ENCODE assay signal across 8 mouse cellular contexts in genomic region chr15:38374786-38375185, GRCm38 (mm10).
A peak's percentile ranks its signal among the peaks of the same experiment; 100 is the strongest.
DNase-seq lines count a peak whose midpoint lies in the region; ATAC-seq lines count a peak whose summit lies in the region.

No protein-coding gene starts in this region.

- peak; percentile 77 for DNase-seq in 3134 (ENCODE audit: extremely low read depth, insufficient read length, low spot score)
- DNase-seq in ZHBTc4 (ENCODE audit: low read depth, low spot score): peak; percentile 41
- peak; percentile 58 to 65 for DNase-seq in cerebellum, postnatal 36 days
- DNase-seq in intestine, embryonic 14.5 days (ENCODE audit: low spot score): no peak
- peak; percentile 84 to 87 for DNase-seq in urinary bladder, postnatal 4 days (ENCODE audit: low spot score in 2 of 2)
- DNase-seq in thymus, postnatal 0 days (ENCODE audit: low spot score): no peak

- no peaks in the 10 kb centered on the region for H3K36me3 ChIP-seq in intestine, embryonic 14.5 days (ENCODE audit: control insufficient read depth, insufficient read depth, low read length)
- no peaks in the 10 kb centered on the region for H3K36me3 ChIP-seq in lung, embryonic 16.5 days (ENCODE audit: control insufficient read depth, insufficient read depth, low read length)
- H3K36me3 ChIP-seq in forebrain, embryonic 15.5 days: no peaks in the 10 kb centered on the region

- ATAC-seq in intestine, embryonic 14.5 days (replicated peaks; ENCODE audit: low FRiP score, low TSS enrichment, low read depth): no peak
- ATAC-seq in lung, embryonic 16.5 days (ENCODE audit: low read depth): peak; percentile 70
- no peak for ATAC-seq in forebrain, embryonic 15.5 days (replicated peaks)

- H3K4me3 ChIP-seq in intestine, embryonic 14.5 days (ENCODE audit: low read depth, low read length): no peak overlapping the region
- H3K4me3 ChIP-seq in lung, embryonic 16.5 days (ENCODE audit: low read length): no peak overlapping the region
- H3K4me3 ChIP-seq in forebrain, embryonic 15.5 days: no peak overlapping the region

- no peak overlapping the region for H3K9ac ChIP-seq in intestine, embryonic 14.5 days (ENCODE audit: low read length)
- H3K9ac ChIP-seq in lung, embryonic 16.5 days (ENCODE audit: low read length): no peak overlapping the region
- H3K9ac ChIP-seq in forebrain, embryonic 15.5 days (replicated peaks): no peak overlapping the region

- WGBS in intestine, embryonic 14.5 days: 85% methylated on average over 6 of the region's 6 CpGs
- WGBS in lung, embryonic 16.5 days: 51% methylated on average over 6 of the region's 6 CpGs
- WGBS in forebrain, embryonic 15.5 days: 81% methylated on average over 6 of the region's 6 CpGs

- H3K27me3 ChIP-seq in intestine, embryonic 14.5 days (replicated peaks; ENCODE audit: control insufficient read depth, insufficient read depth, low read length): no peaks in the 10 kb centered on the region
- H3K27me3 ChIP-seq in lung, embryonic 16.5 days (ENCODE audit: control insufficient read depth, insufficient read depth, low read depth, low read length): no peaks in the 10 kb centered on the region
- H3K27me3 ChIP-seq in forebrain, embryonic 15.5 days: no peaks in the 10 kb centered on the region

- H3K9me3 ChIP-seq in intestine, embryonic 14.5 days (ENCODE audit: control insufficient read depth, low read length): no peaks in the 10 kb centered on the region
- no peaks in the 10 kb centered on the region for H3K9me3 ChIP-seq in lung, embryonic 16.5 days (ENCODE audit: control insufficient read depth, low read length)
- no peaks in the 10 kb centered on the region for H3K9me3 ChIP-seq in forebrain, embryonic 15.5 days

- 0 out of 2 replicates have a peak overlapping the region, but pooled peaks have one; percentile 22 for H3K27ac ChIP-seq in intestine, embryonic 14.5 days (ENCODE audit: low read depth)
- peak overlapping the region; percentile 75 for H3K27ac ChIP-seq in lung, embryonic 16.5 days (ENCODE audit: low read length)
- H3K27ac ChIP-seq in forebrain, embryonic 15.5 days (replicated peaks): no peak overlapping the region

- H3K4me2 ChIP-seq in intestine, embryonic 14.5 days (ENCODE audit: low read length): no peak overlapping the region
- no peak overlapping the region for H3K4me2 ChIP-seq in lung, embryonic 16.5 days (ENCODE audit: low read depth, low read length)
- H3K4me2 ChIP-seq in forebrain, embryonic 15.5 days (replicated peaks): no peak overlapping the region

- peaks cover 11% of the 10 kb centered on the region for H3K4me1 ChIP-seq in intestine, embryonic 14.5 days (replicated peaks; ENCODE audit: control insufficient read depth, insufficient read depth, low read length)
- peaks cover 9% of the 10 kb centered on the region for H3K4me1 ChIP-seq in lung, embryonic 16.5 days (replicated peaks; ENCODE audit: control insufficient read depth, insufficient read depth, low read length)
- H3K4me1 ChIP-seq in forebrain, embryonic 15.5 days: peaks cover 7% of the 10 kb centered on the region

Comparison
In these comparisons a context has a peak if more than half of its experiments do, and no peak if none do; other contexts are left out.
1. DNase-seq: peak in 3134 (single experiment), ZHBTc4 (single experiment), cerebellum, postnatal 36 days (2 of 2) and urinary bladder, postnatal 4 days (2 of 2); none in intestine, embryonic 14.5 days (single experiment) and thymus, postnatal 0 days (single experiment).